Mouse (Mus musculus) spleen, postnatal 10 days (tissue): ENCODE measurements at regions not wholly inside any gene's neighbourhood (a gene's known extent, or its start where the extent isn't known, plus 50 kb on each side); places are given as distances from the start of the nearest gene placed in this dataset.

Experiments
- DNase-seq, 2 experiments: peaks; one replicate each; pipeline ENCODE4 v3.0.0; 2021 to 2022; ENCODE audit warnings: low spot score in 2 of 2

DNA sequence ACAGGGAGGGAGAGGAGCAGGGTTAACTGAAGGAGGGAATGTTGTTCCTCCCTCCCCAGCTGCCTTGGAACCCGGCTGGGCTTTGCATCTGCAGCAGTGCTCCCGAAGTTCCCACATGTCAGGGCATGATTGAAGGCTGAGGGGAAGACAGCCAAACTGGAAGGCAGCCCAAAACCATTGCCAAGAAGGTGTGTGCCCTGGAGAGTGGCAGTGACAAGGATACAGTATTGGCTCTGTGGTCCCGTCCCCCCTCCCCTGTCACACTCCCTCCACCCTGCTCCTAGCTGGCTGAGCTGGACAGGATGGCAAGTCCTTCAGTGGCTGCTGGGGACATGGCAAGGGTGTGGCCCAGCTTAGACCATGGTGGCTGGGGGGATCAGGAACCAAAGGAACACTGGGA, 79.1 kb downstream of the Cyp26b1 start:
- no peak for DNase-seq

DNA sequence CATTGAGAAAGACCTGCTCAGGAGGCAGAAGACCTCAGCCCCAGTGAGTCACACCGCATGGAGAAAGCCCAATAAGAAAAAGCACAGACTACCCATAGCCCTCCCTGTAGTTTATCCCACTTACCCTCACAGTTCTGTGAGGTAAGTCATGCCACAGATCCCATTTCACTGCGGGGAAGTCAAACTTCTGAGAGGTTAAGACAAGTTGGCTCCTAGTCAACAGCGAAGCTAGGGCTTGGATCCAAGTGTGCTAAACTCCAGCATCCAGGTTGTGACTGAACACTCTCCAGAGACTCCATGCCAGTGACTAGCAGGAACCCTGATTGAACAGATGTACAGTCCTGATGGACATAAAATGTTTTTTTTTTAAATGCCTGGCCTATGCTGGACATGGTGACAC, 85.1 kb downstream of the Cyp26b1 start:
- DNase-seq, result no peak

DNA sequence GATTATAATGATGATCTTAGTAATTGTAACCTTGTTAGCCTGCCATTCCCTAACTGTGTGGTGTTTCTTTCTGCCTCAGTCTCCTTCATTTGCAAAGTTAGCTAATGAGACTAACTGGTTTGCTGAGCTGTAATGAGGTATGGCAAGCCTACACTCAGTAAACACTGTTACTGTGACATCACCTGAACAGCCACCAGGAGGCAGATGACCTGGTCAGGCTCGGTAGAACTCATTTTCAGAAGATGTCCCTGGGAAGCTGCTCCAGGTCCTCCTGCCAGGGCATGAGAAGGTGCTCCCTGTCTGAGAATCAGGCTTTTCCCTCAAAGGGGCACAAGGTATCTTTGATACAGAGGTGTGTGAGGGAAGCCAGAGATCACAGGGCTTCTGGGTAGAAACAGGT, 87.0 kb downstream of the Cyp26b1 start:
- no peak for DNase-seq

DNA sequence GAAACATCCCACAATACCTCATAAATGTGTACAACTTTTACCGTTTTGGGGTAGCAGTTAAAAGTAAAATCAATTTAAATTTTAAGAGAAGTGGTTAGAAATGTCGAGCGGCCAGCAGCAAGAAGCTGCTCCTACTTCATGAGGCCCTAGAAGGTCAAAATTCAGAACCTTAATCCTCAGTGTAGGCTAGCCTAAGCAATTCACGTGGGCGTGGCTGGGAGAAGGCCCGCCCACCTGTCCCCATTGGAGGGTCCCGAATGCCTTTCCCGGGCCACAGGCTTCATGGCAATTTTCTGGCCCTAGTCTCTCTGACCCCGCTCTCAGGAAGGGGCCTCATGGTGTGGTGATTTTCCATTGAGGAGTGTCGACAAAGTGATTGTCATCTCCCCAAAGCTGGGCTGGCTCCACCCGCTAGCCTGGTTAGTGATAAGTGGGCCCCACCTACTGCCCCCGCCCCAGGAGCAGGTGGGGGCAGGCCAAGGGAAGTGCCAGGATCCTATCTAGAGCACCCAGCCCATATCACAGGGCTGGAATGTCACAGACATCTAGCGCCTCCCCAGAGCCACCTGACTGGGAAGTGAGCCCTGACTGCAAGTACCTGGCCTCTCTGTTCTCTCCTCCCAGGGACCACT, 93.3 kb downstream of the Cyp26b1 start:
- DNase-seq, result no peak

DNA sequence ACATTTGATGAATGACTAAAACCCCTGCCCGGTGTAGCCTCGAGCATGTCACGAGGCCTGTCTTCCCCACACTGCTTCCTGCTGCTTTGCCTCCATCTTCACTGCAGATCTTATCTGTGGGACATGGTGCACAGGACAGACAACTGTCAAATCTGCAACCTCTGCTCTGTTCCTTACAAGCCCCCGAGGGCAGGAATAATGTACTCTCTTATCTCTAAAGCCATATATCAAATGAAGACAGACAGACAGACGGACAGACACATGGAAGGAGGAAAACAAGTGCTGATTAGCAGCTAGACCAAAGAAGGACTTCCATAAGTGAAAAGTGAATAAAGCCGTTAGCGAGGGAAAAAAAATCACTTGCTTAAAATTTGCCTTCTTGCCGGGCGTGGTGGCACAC, 95.6 kb downstream of the Cyp26b1 start:
- no peak for DNase-seq

DNA sequence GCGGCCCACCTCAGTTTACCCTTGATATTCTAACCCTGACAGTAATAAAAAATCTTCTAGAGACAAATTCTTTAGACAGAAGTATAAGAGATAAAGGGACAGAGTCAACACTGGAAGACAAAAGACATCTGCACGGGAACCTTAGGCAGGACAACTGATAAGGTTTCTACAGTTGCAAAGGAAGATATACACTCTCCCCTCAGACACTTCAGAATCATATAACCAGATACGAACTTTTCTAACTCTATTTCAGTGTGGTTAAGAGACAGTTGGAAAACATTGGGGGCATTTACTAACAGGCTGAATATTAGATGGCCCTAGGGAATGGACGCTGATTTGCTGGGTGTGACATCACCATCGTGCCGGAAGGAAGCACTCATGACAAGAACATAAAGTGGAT, 100.0 kb downstream of the Cyp26b1 start:
- no peak for DNase-seq

DNA sequence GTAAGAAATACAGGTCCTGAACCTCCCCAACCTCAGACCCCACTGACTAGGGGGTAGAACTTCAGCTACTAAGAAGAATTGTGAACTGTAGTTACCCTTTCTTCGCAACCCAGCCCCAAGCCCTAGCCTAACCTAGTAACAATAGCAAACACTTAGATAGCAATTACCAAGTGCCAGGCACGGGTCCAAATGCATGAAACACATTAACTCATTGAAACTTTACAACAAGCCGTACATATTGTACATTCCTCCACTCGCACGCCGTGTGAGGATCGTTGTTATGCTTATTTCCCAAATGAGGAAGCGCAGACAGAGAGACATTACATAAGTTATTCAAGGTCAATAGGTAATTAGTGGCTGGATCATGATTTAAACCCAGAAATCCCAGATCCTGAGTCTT, 100.5 kb downstream of the Cyp26b1 start:
- no peak for DNase-seq

DNA sequence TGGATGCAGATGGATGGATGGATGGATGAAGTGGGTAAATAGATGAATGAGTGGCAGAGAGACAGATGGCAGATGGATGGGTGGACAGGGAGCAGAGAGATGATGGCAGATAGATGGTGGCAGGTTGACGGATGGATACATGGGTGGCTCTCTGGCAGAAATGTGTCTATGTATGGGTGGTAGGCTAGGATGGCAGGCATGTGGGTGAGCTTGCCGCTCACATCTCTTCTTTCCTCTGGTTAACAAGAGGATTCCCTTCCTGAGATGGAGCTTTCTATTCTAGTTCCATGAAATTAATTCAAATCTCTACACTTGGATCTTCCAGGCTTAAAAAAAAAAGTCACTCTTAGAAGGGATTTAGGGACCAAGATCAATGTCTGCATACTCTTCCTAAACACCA, 101.1 kb downstream of the Cyp26b1 start:
- DNase-seq, result no peak

DNA sequence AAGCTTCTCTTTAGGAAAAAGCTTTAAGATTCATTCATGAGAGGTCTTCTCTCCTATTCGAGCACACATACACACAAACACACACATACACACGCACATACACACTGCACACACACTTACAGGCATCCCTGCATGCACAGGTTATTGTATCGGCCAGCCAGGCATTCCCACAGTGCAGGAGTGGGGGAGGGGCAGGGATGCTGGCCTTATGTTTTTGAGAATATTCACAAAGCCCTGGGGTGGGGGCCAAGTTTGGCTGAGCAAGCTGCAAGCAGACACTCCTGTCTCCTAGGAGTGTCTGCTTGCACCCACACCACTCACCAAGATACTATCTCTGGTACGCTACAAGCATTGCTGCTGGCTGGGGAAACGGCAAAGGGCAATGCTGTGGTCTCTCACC, 102.6 kb downstream of the Cyp26b1 start:
- DNase-seq, result no peak

DNA sequence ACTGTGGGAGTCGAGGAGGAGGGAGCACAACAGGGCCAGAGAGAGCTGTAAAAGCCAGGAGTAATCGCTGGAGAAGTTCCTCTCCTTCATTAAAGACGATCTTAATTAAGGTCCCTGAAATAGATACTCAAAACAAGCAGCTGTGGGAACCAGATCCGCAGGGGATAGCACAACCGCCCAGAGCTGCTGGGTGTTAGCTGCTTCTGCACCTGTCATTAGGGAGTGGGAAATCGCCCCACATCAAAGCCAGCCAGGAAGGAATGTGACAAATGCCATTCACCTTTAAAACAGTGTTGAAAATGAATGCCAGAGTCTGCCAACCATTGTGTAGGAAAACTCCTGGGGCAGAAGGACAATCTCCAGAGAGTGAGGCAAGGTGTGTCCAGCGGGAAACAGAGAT, 112.5 kb downstream of the Cyp26b1 start:
- no peak for DNase-seq

DNA sequence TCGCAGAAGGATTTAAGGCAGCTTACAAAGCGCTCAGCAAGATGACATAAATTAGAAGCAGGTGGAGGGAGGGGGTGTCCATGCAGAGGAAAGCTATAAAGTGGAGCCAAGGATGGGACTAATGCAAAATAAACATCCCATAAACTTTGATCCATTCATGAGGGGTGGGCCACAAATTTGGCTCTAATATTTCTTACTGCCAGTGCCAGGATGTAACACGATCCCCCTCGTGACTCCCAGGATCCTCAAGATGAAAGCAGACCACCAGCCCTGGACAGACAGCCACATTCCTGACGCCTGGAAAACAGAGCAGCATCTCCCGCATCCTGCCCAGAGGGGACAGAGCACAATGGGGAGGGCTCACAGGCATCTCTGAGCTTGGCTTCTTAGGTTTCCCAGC, 116.6 kb downstream of the Cyp26b1 start:
- DNase-seq, result no peak

DNA sequence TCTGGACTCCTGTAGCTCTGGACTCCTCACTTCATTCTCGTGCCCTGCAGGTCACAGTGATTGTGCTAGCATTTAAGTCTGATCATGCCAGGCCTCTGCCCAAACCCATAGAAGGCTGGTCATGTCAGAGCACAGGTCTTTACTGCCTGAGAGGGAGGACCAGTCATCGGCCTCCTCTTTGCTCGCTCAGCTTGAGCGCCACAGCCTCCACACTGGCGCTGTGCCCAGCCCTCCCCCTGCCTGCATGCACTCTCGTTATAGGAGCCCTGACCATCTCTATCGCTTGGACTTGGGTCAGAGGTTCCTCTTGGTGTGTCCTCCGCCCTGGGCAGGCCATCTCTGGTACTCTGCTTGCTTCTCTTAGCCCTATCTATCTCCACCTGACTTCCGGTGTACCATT, 117.2 kb downstream of the Cyp26b1 start:
- DNase-seq, result no peak

DNA sequence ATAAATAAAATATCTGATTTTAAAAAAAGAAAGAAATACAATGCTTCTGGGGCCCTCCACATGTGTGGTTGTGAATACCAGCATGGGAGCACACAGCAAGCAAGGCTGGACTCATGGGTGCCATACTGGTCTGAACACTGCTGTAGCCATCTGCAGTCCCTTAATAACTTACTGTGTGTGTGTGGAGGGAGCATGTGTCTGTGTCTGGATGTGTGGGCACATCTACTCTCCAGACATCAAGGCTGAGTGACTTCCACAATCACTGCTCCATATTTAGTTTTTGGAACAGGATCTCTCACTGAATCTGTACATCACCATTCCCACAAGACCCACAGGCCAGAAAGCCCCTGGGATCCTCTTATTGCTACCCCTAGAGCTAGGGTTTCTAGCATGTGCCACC, 118.9 kb downstream of the Cyp26b1 start:
- no peak for DNase-seq

DNA sequence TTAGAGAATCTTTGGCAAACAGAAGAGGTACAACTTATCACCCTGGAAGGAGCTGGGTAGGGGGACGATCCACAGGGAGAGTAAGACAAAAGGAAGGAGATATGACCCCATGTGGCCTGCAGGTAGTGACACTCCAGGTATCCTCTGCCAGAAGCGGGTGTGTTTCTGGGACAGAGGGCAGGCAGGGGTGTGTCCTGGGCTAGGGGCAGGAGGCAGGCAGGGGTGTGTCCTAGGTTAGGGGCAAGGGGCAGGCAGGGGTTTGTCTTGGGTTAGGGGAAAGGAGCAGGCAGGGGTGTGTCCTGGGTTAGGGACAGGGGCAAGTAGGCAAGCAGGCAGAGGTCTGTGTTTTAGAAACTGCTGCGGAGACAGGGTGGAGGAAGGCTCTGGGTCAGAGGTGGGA, 120.5 kb downstream of the Cyp26b1 start:
- no peak for DNase-seq

DNA sequence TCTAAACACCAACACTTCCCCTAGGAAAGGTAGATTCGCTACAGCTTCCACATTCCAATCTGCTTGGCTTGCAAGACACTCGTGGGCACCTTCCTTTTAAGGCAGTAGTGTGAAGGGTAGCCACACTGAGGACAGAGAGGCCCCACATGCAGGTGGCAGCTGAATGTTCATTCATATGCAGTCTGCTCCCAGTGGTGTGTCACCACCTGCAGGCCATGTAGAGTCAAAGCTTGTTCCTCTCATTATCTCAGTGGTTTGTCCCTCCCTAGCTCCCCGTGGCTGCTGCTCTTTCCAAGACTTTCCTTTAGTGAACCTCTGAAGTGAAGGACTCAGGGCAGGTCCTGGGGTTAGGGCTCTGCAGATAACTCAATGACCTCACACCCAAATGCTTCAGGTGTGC, 121.4 kb downstream of the Cyp26b1 start:
- DNase-seq, result no peak

DNA sequence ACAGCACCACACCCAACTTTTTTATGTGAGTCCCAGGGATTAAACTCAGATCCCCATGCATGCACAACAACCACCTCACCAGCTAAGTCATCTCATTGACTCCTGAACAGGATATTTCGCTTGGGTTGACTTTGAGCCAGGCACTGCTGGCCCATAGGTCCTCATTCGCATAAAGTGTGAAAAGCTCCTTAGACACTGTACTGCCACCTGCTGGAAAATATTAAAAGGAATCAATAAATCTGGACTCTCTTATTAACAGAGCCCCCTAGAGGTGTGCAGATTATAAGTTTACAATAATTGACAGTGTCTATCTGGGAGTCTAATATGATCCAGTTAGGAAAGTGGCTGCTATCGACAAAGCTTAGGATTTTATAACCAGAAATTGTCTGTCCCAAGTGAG, 126.4 kb downstream of the Cyp26b1 start:
- DNase-seq, result no peak

DNA sequence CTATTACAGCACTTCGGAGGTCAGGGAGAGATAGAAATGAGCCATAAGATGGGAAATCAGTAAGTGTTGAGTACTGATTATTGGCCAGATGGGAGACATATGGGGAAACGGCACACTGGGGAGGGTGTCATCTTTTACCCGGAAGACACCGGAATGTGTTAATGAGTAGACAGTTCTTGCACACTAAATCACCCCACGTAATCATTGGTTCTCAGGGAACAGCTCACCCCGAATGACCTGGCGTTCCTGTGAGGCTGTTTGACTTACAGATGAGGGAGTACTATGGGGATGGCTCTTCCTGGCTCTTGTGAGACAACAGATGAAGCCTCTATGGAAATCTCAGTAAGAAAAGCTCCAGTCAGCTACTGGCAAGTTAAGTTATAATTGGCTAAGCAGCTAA, 127.5 kb downstream of the Cyp26b1 start:
- no peak for DNase-seq

DNA sequence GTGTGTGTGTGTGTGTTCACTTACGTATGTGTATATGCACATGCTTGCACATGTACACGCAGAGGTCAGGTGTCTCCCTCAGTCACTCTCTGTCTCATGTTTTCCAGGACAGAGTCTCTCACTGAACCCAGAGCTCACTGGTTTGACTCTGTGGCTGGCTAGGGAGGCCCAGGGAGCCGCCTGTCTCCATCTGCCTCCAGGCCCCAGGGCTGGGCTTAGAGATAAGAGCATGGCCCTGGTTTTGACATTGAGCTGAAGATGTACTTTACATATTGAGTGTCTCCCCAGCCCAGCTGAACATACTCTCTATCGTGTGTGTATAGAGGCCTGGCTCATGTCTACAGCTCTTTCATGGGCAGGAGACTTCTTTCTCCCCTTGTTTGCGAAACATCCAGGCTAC, 128.1 kb downstream of the Cyp26b1 start:
- no peak for DNase-seq

DNA sequence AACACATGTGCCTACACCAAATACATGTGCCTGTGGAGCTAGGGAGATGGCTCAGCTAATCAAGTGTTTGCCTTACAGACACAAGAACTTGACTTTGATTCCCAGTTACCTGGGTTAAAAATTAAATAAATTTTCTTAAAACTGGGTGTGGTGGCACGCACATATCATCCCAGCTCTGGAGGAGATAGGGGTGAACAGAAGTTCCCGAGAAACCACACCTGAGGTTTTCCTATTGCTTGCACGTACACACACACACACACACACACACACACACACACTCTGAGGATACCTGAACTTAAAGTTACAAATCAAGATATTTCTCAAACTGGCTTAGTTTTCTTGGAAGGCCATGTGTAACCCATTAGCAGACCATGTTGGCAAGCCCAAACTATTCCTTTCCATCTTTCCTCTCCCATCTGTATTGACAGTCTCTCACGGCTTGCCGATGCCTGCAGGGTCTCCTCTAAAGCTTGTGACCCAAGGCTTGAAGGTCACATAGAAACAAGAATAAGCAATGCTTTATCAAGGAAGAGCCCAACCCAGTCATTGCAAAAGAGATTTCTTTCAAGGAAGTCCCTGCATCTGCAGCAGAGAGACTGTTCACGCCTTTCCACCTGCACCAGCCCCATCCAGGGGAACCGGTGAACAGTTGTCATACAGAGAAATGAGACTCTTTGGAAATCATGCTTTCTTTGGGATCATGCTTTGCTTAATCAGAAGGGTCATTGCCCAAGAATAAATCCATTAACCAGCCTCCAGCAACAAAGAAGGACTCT, 129.9 kb downstream of the Cyp26b1 start:
- no peak for DNase-seq

DNA sequence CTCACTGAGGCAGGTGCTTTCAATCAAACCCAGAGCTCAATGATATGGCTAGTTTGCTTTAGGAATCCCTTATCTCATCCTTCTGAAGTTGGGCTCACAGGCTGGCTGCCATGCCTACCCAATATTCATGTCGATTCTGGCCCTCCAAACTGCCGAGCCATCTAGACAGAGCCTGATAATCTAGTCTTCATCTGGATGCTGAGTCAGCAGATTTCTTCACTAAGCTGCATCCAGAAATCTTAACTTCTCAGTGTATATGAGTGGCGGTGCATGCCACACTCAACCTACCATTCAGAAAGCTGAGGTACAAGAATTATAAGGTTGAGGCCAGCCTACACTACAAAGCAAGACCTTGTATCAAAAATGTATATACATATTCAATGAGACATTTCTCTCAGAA, 136.9 kb downstream of the Cyp26b1 start:
- no peak for DNase-seq

DNA sequence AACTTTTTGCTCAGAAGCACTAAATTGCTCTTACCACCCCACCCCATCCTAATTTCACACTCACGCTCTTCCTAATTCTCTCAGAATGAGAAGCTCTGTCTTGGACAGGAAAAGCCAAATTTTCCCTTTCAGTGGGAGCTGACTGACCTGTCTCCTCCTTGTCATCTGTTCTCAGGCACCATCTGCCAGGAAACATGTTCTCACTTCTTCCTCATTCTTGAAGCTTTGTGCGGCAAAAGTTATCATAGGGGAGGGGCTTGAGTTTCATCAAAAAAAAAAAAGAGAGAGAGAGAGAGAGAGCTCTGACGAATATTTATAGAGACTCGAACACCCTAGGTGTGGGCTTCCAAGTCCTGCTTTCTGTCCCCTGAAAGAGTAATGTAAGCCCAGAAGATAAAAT, 148.6 kb downstream of the Cyp26b1 start:
- no peak for DNase-seq

DNA sequence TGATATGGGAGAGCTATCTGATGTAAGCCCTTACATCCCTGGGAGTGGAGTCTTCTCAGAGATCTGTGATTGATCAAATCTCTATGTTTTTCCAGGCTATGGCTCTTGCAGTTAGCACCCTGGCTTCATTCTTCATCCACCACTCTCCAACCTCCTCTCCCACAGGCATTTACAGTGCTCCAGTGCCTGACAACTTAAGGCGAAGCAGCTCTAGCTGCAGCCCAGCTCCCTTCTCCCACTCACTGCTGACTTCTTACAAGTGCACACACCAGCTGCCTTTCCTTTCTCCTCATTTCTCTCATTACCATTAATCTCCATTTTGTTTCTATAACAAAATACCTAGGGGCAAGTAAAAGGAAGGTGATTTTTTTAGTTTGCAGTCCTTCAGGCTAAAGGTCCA, 151.0 kb downstream of the Cyp26b1 start:
- no peak for DNase-seq

DNA sequence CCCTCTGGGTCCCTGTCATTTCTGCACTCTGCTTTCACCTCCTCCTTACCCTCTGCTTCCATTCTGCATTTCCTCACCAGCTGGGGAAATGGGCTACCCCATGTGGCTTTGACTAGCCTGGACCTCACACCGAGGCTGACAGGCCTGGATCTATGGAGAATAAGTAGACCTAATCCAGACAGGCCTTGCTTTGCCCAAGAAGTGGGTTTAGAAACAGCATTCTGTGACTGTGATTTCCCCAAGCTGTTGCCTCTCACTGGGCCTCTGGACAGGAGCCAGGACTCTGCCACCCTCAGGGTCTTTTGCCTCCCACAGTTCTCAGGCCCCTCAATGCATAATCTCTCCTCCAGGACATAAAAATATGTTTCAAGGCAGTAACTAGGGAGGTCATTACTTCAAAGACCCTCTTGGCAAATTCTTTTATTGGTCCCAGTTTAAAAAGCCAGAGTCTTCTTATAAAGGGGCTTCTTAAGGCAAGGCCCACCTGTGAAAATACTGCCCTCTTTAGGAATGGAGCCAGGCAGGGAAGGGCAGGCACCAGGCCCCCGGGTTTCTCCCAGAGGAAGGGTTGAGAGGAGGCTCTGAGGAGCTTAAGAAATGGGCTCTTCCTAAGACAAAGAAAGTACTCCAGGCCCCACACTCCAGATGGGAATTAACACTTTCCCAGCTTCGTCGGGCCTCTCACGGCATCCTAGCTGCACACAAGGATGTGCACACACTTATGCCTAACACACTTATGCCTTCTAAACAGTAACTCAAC, 151.8 kb downstream of the Cyp26b1 start:
- DNase-seq, result no peak
